Mouse (Mus musculus): ENCODE results near the gene Epha1. TPM values are rescaled to one million over a fixed set of nuclear protein-coding genes. Genes with fewer than 3 reads are reported as not detected.

Epha1 gene
- polyA plus RNA-seq, 1 experiment from 2014 or later, result 4.3 TPM

GRCm38 (mm10) chr6:42370630-42371363 lies 2.3 kb downstream of the Epha1 start:
- DNase-seq (ENCODE audit: low spot score) (no peak), ATAC-seq (ENCODE audit: low read depth) (no peak)
- Histone ChIP-seq H3K27ac (replicated peaks; ENCODE audit: low read depth, low read length) (no peak overlapping the region), H3K27me3 (replicated peaks; ENCODE audit: control insufficient read depth, insufficient read depth, low read length) (no peaks in the 10 kb centered on the region), H3K4me3 (ENCODE audit: low read depth, low read length) (no peak overlapping the region), H3K4me2 (ENCODE audit: low read depth, low read length) (no peak overlapping the region), H3K9me3 (ENCODE audit: control insufficient read depth, low read length) (no peaks in the 10 kb centered on the region), H3K4me1 (ENCODE audit: control insufficient read depth, insufficient read depth, low read length) (peaks cover 21% of the 10 kb centered on the region), H3K9ac (ENCODE audit: low read depth, low read length) (no peak overlapping the region), H3K36me3 (ENCODE audit: control insufficient read depth, insufficient read depth, low read length) (no peaks in the 10 kb centered on the region)
- WGBS, result 49% methylated on average over 4 of the region's 4 CpGs

- no peak for DNase-seq (ENCODE audit: low spot score)
- Histone ChIP-seq H3K9ac (ENCODE audit: low read depth, low read length) (no peak overlapping the region), H3K27ac (replicated peaks; ENCODE audit: low read depth, low read length) (no peak overlapping the region), H3K36me3 (ENCODE audit: control insufficient read depth, insufficient read depth, low read length) (no peaks in the 10 kb centered on the region), H3K4me1 (ENCODE audit: control insufficient read depth, insufficient read depth, low read length) (peaks cover 17% of the 10 kb centered on the region), H3K4me2 (ENCODE audit: low read depth, low read length) (no peak overlapping the region), H3K27me3 (replicated peaks; ENCODE audit: control insufficient read depth, insufficient read depth, low read length) (no peaks in the 10 kb centered on the region), H3K4me3 (ENCODE audit: low read depth, low read length) (no peak overlapping the region), H3K9me3 (ENCODE audit: control insufficient read depth, low read length) (no peaks in the 10 kb centered on the region)
- 18% methylated on average over 3 of the region's 3 CpGs for WGBS
- no peak for ATAC-seq (ENCODE audit: low read depth)
Observed at GRCm38 (mm10) chr6:42369870-42370269, 3.2 kb downstream of the Epha1 start.

- ATAC-seq (ENCODE audit: low read depth), result no peak
- Histone ChIP-seq H3K27ac (replicated peaks; ENCODE audit: low read depth, low read length) (no peak overlapping the region), H3K4me2 (ENCODE audit: low read depth, low read length) (no peak overlapping the region), H3K36me3 (ENCODE audit: control insufficient read depth, insufficient read depth, low read length) (peaks cover 11% of the 10 kb centered on the region), H3K27me3 (replicated peaks; ENCODE audit: control insufficient read depth, insufficient read depth, low read length) (no peaks in the 10 kb centered on the region), H3K4me3 (ENCODE audit: low read depth, low read length) (no peak overlapping the region), H3K4me1 (ENCODE audit: control insufficient read depth, insufficient read depth, low read length) (0 out of 2 replicates have a peak, but pooled peaks cover 3% of the 10 kb centered on the region), H3K9ac (ENCODE audit: low read depth, low read length) (no peak overlapping the region), H3K9me3 (ENCODE audit: control insufficient read depth, low read length) (no peaks in the 10 kb centered on the region)
- WGBS, result 92% methylated on average over 6 of the region's 6 CpGs
- DNase-seq (ENCODE audit: low spot score), result no peak
Observed at GRCm38 (mm10) chr6:42365215-42365614, 7.9 kb downstream of the Epha1 start.

GRCm38 (mm10) chr6:42364607-42365006 lies 8.5 kb downstream of the Epha1 start:
- WGBS, result 89% methylated on average over 15 of the region's 15 CpGs
- Histone ChIP-seq H3K9ac (ENCODE audit: low read depth, low read length) (no peak overlapping the region), H3K4me2 (ENCODE audit: low read depth, low read length) (no peak overlapping the region), H3K9me3 (ENCODE audit: control insufficient read depth, low read length) (no peaks in the 10 kb centered on the region), H3K4me1 (ENCODE audit: control insufficient read depth, insufficient read depth, low read length) (no peaks in the 10 kb centered on the region), H3K4me3 (ENCODE audit: low read depth, low read length) (no peak overlapping the region), H3K27me3 (replicated peaks; ENCODE audit: control insufficient read depth, insufficient read depth, low read length) (no peaks in the 10 kb centered on the region), H3K36me3 (ENCODE audit: control insufficient read depth, insufficient read depth, low read length) (peaks cover 17% of the 10 kb centered on the region), H3K27ac (replicated peaks; ENCODE audit: low read depth, low read length) (no peak overlapping the region)
- ATAC-seq (ENCODE audit: low read depth) (no peak), DNase-seq (ENCODE audit: low spot score) (no peak)

GRCm38 (mm10) chr6:42364066-42364465 lies 9.0 kb downstream of the Epha1 start:
- ATAC-seq (ENCODE audit: low read depth) (no peak), DNase-seq (ENCODE audit: low spot score) (no peak)
- Histone ChIP-seq H3K4me1 (ENCODE audit: control insufficient read depth, insufficient read depth, low read length) (no peaks in the 10 kb centered on the region), H3K27ac (replicated peaks; ENCODE audit: low read depth, low read length) (no peak overlapping the region), H3K27me3 (replicated peaks; ENCODE audit: control insufficient read depth, insufficient read depth, low read length) (no peaks in the 10 kb centered on the region), H3K9me3 (ENCODE audit: control insufficient read depth, low read length) (no peaks in the 10 kb centered on the region), H3K36me3 (ENCODE audit: control insufficient read depth, insufficient read depth, low read length) (peaks cover 23% of the 10 kb centered on the region), H3K9ac (ENCODE audit: low read depth, low read length) (no peak overlapping the region), H3K4me2 (ENCODE audit: low read depth, low read length) (no peak overlapping the region), H3K4me3 (ENCODE audit: low read depth, low read length) (no peak overlapping the region)
- WGBS, result 87% methylated on average over 4 of the region's 4 CpGs

- Histone ChIP-seq H3K9ac (ENCODE audit: low read depth, low read length) (no peak overlapping the region), H3K4me2 (ENCODE audit: low read depth, low read length) (no peak overlapping the region), H3K4me1 (ENCODE audit: control insufficient read depth, insufficient read depth, low read length) (no peaks in the 10 kb centered on the region), H3K27ac (replicated peaks; ENCODE audit: low read depth, low read length) (no peak overlapping the region), H3K9me3 (ENCODE audit: control insufficient read depth, low read length) (no peaks in the 10 kb centered on the region), H3K27me3 (replicated peaks; ENCODE audit: control insufficient read depth, insufficient read depth, low read length) (no peaks in the 10 kb centered on the region), H3K36me3 (ENCODE audit: control insufficient read depth, insufficient read depth, low read length) (peaks cover 34% of the 10 kb centered on the region), H3K4me3 (ENCODE audit: low read depth, low read length) (no peak overlapping the region)
- 70% methylated on average over 3 of the region's 3 CpGs for WGBS
- ATAC-seq (ENCODE audit: low read depth) (no peak), DNase-seq (ENCODE audit: low spot score) (no peak)
Observed at GRCm38 (mm10) chr6:42362974-42363373, 10.1 kb downstream of the Epha1 start.

GRCm38 (mm10) chr6:42362497-42362896 lies 10.6 kb downstream of the Epha1 start:
- H3K27me3 ChIP-seq (replicated peaks; ENCODE audit: control insufficient read depth, insufficient read depth, low read length), result no peaks in the 10 kb centered on the region
- H3K27ac ChIP-seq (replicated peaks; ENCODE audit: low read depth, low read length), result no peak overlapping the region
- ATAC-seq (ENCODE audit: low read depth) (no peak), DNase-seq (ENCODE audit: low spot score) (no peak)
- H3K4me3 ChIP-seq (ENCODE audit: low read depth, low read length), result no peak overlapping the region
- no peaks in the 10 kb centered on the region for H3K9me3 ChIP-seq (ENCODE audit: control insufficient read depth, low read length)
- WGBS, result 82% methylated on average over 1 of the region's 1 CpGs
- H3K4me1 ChIP-seq (ENCODE audit: control insufficient read depth, insufficient read depth, low read length), result no peaks in the 10 kb centered on the region
- H3K4me2 ChIP-seq (ENCODE audit: low read depth, low read length), result no peak overlapping the region
- H3K36me3 ChIP-seq (ENCODE audit: control insufficient read depth, insufficient read depth, low read length), result peaks cover 39% of the 10 kb centered on the region
- no peak overlapping the region for H3K9ac ChIP-seq (ENCODE audit: low read depth, low read length)

- H3K9me3 ChIP-seq (ENCODE audit: control insufficient read depth, low read length), result no peaks in the 10 kb centered on the region
- H3K27ac ChIP-seq (replicated peaks; ENCODE audit: low read depth, low read length), result no peak overlapping the region
- H3K36me3 ChIP-seq (ENCODE audit: control insufficient read depth, insufficient read depth, low read length), result peaks cover 43% of the 10 kb centered on the region
- no peak overlapping the region for H3K4me3 ChIP-seq (ENCODE audit: low read depth, low read length)
- no peaks in the 10 kb centered on the region for H3K27me3 ChIP-seq (replicated peaks; ENCODE audit: control insufficient read depth, insufficient read depth, low read length)
- H3K9ac ChIP-seq (ENCODE audit: low read depth, low read length), result no peak overlapping the region
- no peaks in the 10 kb centered on the region for H3K4me1 ChIP-seq (ENCODE audit: control insufficient read depth, insufficient read depth, low read length)
- H3K4me2 ChIP-seq (ENCODE audit: low read depth, low read length), result no peak overlapping the region
- ATAC-seq (ENCODE audit: low read depth) (no peak), DNase-seq (ENCODE audit: low spot score) (no peak)
- WGBS, result 55% methylated on average over 1 of the region's 1 CpGs
Observed at GRCm38 (mm10) chr6:42362074-42362473, 11.0 kb downstream of the Epha1 start.

All from embryonic facial prominence, embryonic 14.5 days (tissue).